Mouse (Mus musculus) kidney, adult 11 months (tissue): ENCODE results near the gene Tank.

Experiments used
- DNase-seq: peaks from one replicate; pipeline ENCODE4 v3.0.0; 2022

Gene Tank

DNA sequence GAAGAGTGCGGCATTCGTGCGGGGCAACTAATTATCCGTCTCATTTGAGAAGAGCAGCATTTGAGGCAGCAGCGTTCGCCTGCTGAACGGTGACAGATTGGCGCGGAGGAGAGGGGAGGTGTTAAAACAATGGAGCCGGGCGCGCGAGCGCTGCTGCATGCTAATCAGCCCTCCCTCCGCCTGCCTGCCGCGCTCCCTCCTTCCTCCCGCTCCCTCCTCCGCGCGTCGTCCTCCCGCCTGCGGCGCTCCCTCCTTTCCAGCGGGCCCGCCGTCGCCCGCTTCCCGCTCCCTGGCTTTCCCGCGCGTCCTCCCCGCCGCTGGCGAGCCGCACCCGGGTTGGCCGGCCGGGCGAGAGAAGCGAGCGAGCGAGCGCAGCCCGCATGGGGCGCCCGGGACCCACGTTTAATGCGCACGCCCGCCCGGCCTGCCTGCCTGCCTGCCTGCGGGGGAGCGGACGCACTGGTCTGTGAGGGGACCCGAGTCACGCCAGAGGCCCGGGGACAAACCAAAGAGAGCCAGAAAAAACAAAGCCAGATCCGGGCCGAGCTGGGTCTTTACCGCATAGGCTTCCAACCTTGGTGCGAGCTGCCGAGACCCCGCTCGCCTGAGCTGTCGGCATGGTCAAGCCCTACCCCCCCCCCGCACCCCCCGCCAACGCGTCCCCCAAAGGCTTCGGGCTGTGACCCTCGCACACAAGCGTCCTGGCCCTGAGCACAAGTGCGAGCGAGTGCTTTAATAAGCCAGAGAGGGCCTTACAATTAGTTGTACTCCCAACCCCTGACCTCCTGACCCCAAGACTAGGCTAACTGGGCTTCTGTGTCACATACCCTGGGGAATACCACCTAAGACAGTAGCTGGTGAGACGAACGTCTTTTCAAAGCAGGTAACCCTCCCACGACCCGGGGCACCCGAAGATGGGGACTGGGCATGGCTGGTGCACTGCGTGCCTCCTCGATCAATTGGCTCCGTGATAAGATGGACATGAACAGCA lies 78.3 kb downstream of the Tank start:
- DNase-seq = peak; percentile 21

DNA sequence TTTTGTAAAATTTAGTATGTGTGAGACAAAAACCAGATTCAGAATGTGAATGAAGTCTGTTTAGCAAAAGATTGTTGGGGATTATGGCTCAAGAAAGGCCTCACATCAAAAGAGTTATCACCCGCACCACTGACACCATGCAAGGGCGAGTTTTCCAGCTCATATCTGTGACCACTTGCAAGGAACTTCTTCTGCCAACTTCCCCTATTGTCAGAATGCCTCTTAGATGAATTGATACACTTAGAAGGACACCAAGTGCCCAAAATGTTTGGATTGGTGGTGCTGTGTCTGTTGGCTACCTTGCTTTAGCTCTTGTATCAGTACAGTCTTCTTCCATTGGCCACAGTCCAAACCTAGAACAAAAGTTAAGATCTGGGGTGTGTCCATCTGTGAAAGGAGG lies 80.9 kb downstream of the Tank start:
- DNase-seq = no peak

DNA sequence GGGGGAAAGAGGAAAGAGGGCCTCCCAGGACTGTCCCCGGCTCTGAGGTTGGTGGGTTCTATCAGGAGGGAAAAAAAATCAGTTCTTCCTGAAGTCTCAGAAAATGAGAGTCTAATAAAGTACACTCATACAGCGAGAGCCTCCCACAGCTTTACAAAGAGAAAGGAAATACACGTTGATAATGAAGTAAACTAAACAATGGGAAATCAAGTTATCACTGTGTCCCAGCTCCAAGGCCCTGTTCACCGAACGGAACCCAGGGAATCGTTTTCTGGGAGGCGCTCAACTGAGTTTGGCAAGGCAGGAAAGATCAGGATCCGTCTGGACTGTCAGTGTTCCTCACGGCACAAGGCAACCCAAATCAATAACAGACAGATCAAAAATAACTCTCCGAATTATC lies 84.4 kb downstream of the Tank start:
- no peak for DNase-seq

GRCm38 (mm10) chr2:61663573-61664241 lies 85.3 kb downstream of the Tank start:
- no peak for DNase-seq

DNA sequence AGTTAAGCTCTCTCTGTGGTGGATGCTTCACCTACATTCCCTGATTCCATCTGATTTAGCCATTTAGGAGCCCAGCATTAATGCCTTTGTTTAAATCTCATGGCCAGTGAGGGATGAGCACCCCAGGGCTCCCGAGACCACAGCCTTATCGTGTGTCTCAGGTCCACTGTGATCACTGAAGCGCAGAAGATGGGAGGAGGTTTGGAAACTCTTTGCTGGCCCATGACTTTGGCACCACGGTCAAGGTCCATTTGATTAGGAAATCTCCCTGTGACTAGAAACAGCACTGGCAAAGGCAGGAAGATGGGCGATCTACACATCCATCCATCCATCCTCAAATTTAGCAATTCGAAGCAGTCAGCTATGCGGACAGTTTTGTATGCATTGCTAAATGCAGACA lies 89.0 kb downstream of the Tank start:
- DNase-seq = no peak

DNA sequence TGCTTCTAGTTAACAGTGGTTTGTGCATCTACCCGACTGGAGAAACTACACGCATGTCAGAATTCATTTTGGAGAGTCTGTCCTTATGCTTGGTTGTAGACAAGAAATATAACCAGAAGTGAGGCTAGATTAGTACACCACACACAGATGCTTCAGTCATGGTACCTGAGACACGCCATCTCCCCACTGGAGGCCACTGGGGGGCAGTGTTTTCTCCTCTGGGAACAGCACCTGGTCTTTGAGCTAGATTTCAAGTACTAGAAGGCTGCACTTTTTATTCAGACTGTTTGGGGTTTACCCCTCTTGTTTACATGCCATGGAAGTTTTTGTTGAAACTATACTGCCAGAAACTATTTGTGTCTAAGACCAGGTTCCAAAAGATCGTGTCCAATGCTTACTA lies 89.9 kb downstream of the Tank start:
- DNase-seq = peak; percentile 30

DNA sequence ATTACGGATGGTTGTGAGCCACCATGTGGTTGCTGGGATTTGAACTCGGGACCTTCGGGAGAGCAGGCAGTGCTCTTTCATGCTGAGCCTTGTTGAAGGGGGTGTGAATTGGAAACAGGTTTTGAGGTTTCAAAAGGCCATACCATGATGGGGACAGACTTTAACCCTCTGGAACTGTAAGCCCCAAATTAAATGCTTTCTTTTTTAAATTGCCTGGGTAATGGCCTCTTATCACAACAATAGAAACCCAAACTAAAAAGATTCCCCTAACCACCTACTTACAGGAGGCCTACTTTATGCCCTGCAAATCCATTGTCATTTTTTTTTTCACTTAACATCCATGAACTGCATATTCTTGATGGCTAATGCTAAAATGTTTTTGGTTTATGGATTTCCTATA lies 96.2 kb downstream of the Tank start:
- no peak for DNase-seq

- no peak for DNase-seq
These were observed 103.2 kb downstream of the Tank start for GRCm38 (mm10) chr2:61681572-61681971.

- no peak for DNase-seq
These were observed 108.1 kb downstream of the Tank start for GRCm38 (mm10) chr2:61686533-61686932.

GRCm38 (mm10) chr2:61689086-61689485 lies 110.7 kb downstream of the Tank start:
- DNase-seq = no peak
